Mouse (Mus musculus): ENCODE measurements around the gene Rdh16f2. TPM values are rescaled to one million over a fixed set of nuclear protein-coding genes. Genes with fewer than 3 reads are reported as not detected.
"Not testable (repeated sequence)": the region's sequence is repeated elsewhere in the genome, so short reads cannot be mapped to it uniquely, and the experiment has no call there.

Gene Rdh16f2
- polyA plus RNA-seq, 1 experiment = not detected

GRCm38 (mm10) chr10:127881041-127881440 is 14.8 kb downstream of the Rdh16f2 start:
- Histone ChIP-seq H3K79me2 (ENCODE audit: control insufficient read depth, insufficient read depth) (no peaks in the 10 kb centered on the region), H3K27me3 (ENCODE audit: control insufficient read depth, insufficient read depth, insufficient read length) (peaks cover 4% of the 10 kb centered on the region), H3K4me3 (ENCODE audit: insufficient read depth, poor library complexity, severe bottlenecking) (no peak overlapping the region), H3K79me3 (ENCODE audit: low read depth) (no peaks in the 10 kb centered on the region), H3K36me3 (ENCODE audit: control insufficient read depth, insufficient read depth) (no peaks in the 10 kb centered on the region), H3ac (ENCODE audit: control insufficient read depth, insufficient read length, low read depth) (no peak overlapping the region)
- TF ChIP-seq FOSL1 (IDR thresholded peaks at IDR 0.05; ENCODE audit: insufficient read depth, low read length, poor library complexity, severe bottlenecking) = no peak
- TF ChIP-seq MYOG (IDR thresholded peaks at IDR 0.05; ENCODE audit: control insufficient read depth, extremely low read depth, insufficient read length) = no peak
- no peak for TF ChIP-seq USF1 (IDR thresholded peaks at IDR 0.05; ENCODE audit: low read depth)
- no peak for TF ChIP-seq MYOD1 (IDR thresholded peaks at IDR 0.05; ENCODE audit: control insufficient read depth, insufficient read length, low read depth)
- TF ChIP-seq CTCF (IDR thresholded peaks at IDR 0.05; ENCODE audit: control insufficient read depth, insufficient read depth, insufficient read length) = no peak
- no peak for TF ChIP-seq CEBPB (IDR thresholded peaks at IDR 0.05; ENCODE audit: low read depth)
- no peak for TF ChIP-seq MAX (IDR thresholded peaks at IDR 0.05)

GRCm38 (mm10) chr10:127886551-127886950 is 20.3 kb downstream of the Rdh16f2 start:
- no peaks in the 10 kb centered on the region for H3K79me3 ChIP-seq (ENCODE audit: low read depth)
- no peaks in the 10 kb centered on the region for H3K79me2 ChIP-seq (ENCODE audit: control insufficient read depth, insufficient read depth)
- peaks cover 12% of the 10 kb centered on the region for H3K27me3 ChIP-seq (ENCODE audit: control insufficient read depth, insufficient read depth, insufficient read length)
- TF ChIP-seq MYOG (IDR thresholded peaks at IDR 0.05; ENCODE audit: control insufficient read depth, extremely low read depth, insufficient read length) = no peak
- TF ChIP-seq CTCF (IDR thresholded peaks at IDR 0.05; ENCODE audit: control insufficient read depth, insufficient read depth, insufficient read length) = no peak
- TF ChIP-seq USF1 (IDR thresholded peaks at IDR 0.05; ENCODE audit: low read depth) = no peak
- TF ChIP-seq FOSL1 (IDR thresholded peaks at IDR 0.05; ENCODE audit: insufficient read depth, low read length, poor library complexity, severe bottlenecking) = no peak
- TF ChIP-seq CEBPB (IDR thresholded peaks at IDR 0.05; ENCODE audit: low read depth) = no peak
- no peak for TF ChIP-seq MYOD1 (IDR thresholded peaks at IDR 0.05; ENCODE audit: control insufficient read depth, insufficient read length, low read depth)
- TF ChIP-seq MAX (IDR thresholded peaks at IDR 0.05) = no peak
- no peaks in the 10 kb centered on the region for H3K36me3 ChIP-seq (ENCODE audit: control insufficient read depth, insufficient read depth)
- H3K4me3 ChIP-seq (ENCODE audit: insufficient read depth, poor library complexity, severe bottlenecking) = no peak overlapping the region
- no peak overlapping the region for H3ac ChIP-seq (ENCODE audit: control insufficient read depth, insufficient read length, low read depth)

- H3ac ChIP-seq (ENCODE audit: control insufficient read depth, insufficient read length, low read depth) = no peak overlapping the region
- no peak for TF ChIP-seq CTCF (IDR thresholded peaks at IDR 0.05; ENCODE audit: control insufficient read depth, insufficient read depth, insufficient read length)
- TF ChIP-seq MYOD1 (IDR thresholded peaks at IDR 0.05; ENCODE audit: control insufficient read depth, insufficient read length, low read depth) = no peak
- TF ChIP-seq MAX (IDR thresholded peaks at IDR 0.05) = no peak
- TF ChIP-seq CEBPB (IDR thresholded peaks at IDR 0.05; ENCODE audit: low read depth) = no peak
- no peak for TF ChIP-seq MYOG (IDR thresholded peaks at IDR 0.05; ENCODE audit: control insufficient read depth, extremely low read depth, insufficient read length)
- TF ChIP-seq FOSL1 (IDR thresholded peaks at IDR 0.05; ENCODE audit: insufficient read depth, low read length, poor library complexity, severe bottlenecking) = no peak
- no peak for TF ChIP-seq USF1 (IDR thresholded peaks at IDR 0.05; ENCODE audit: low read depth)
- H3K79me2 ChIP-seq (ENCODE audit: control insufficient read depth, insufficient read depth) = no peaks in the 10 kb centered on the region
- H3K36me3 ChIP-seq (ENCODE audit: control insufficient read depth, insufficient read depth) = no peaks in the 10 kb centered on the region
- no peaks in the 10 kb centered on the region for H3K79me3 ChIP-seq (ENCODE audit: low read depth)
- H3K27me3 ChIP-seq (ENCODE audit: control insufficient read depth, insufficient read depth, insufficient read length) = peaks cover 17% of the 10 kb centered on the region
- H3K4me3 ChIP-seq (ENCODE audit: insufficient read depth, poor library complexity, severe bottlenecking) = no peak overlapping the region
Observed at GRCm38 (mm10) chr10:127886971-127887370, 20.7 kb downstream of the Rdh16f2 start.

DNA sequence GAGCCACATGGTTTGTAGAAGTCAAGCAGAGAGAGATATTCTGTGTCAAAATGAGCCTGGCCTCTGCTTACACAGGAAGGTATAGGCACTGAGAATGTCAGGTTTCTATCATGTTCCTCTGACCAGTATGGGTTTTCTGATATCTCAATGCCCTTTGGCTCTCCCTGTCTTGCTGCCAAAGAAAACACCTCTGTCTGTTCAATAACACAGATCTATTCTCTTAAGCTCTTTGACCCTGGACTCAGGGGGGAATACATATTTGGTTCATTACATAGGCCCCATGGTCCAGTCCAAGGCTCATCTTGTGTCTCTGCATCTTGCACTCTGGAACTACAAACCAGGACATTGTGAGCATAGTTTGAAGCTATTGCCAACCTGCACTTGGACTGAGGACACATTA is 22.3 kb downstream of the Rdh16f2 start, which contains the start of gene Rdh7:
Gene Rdh7 (minus strand): TSS at position 213 of the 400 bp plus-strand sequence.
- H3K36me3 ChIP-seq (ENCODE audit: control insufficient read depth, insufficient read depth) = no peaks in the 10 kb centered on the region
- no peaks in the 10 kb centered on the region for H3K79me3 ChIP-seq (ENCODE audit: low read depth)
- no peaks in the 10 kb centered on the region for H3K79me2 ChIP-seq (ENCODE audit: control insufficient read depth, insufficient read depth)
- TF ChIP-seq FOSL1 (IDR thresholded peaks at IDR 0.05; ENCODE audit: insufficient read depth, low read length, poor library complexity, severe bottlenecking) (no peak), MYOD1 (IDR thresholded peaks at IDR 0.05; ENCODE audit: control insufficient read depth, insufficient read length, low read depth) (no peak)
- no peak within 1 kb of the TSS for H3K4me3 ChIP-seq (ENCODE audit: insufficient read depth, poor library complexity, severe bottlenecking)
- H3ac ChIP-seq (ENCODE audit: control insufficient read depth, insufficient read length, low read depth) = no peak within 1 kb of the TSS
- peaks cover 19% of the 10 kb centered on the region for H3K27me3 ChIP-seq (ENCODE audit: control insufficient read depth, insufficient read depth, insufficient read length)

DNA sequence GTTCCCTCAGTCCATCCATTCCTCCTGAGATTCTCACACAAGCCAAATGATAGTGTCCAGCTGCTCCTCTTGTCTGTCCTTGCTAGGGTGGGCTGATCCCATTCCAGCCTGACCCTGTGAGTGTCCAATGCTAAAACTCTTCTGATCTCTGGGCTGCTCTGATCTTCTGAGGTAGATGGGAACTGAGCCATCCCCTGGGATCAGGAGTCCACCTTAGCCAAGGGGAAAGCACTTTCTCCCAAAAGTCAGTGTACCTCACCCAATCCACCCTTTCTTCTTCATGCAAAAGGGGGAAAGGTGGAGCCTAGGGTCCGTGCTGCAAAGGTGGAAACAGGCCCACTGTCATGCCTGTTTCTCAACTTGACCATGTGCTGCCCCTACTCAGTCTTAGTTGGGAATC is 25.2 kb downstream of the Rdh16f2 start:
- TF ChIP-seq USF1 (IDR thresholded peaks at IDR 0.05; ENCODE audit: low read depth) (no peak), MAX (IDR thresholded peaks at IDR 0.05) (no peak), CTCF (IDR thresholded peaks at IDR 0.05; ENCODE audit: control insufficient read depth, insufficient read depth, insufficient read length) (no peak), MYOD1 (IDR thresholded peaks at IDR 0.05; ENCODE audit: control insufficient read depth, insufficient read length, low read depth) (no peak), FOSL1 (IDR thresholded peaks at IDR 0.05; ENCODE audit: insufficient read depth, low read length, poor library complexity, severe bottlenecking) (no peak), MYOG (IDR thresholded peaks at IDR 0.05; ENCODE audit: control insufficient read depth, extremely low read depth, insufficient read length) (no peak), CEBPB (IDR thresholded peaks at IDR 0.05; ENCODE audit: low read depth) (no peak)
- no peak overlapping the region for H3K4me3 ChIP-seq (ENCODE audit: insufficient read depth, poor library complexity, severe bottlenecking)
- H3K79me3 ChIP-seq (ENCODE audit: low read depth) = no peaks in the 10 kb centered on the region
- H3ac ChIP-seq (ENCODE audit: control insufficient read depth, insufficient read length, low read depth) = no peak overlapping the region
- H3K79me2 ChIP-seq (ENCODE audit: control insufficient read depth, insufficient read depth) = no peaks in the 10 kb centered on the region
- H3K36me3 ChIP-seq (ENCODE audit: control insufficient read depth, insufficient read depth) = no peaks in the 10 kb centered on the region
- H3K27me3 ChIP-seq (ENCODE audit: control insufficient read depth, insufficient read depth, insufficient read length) = peaks cover 27% of the 10 kb centered on the region

DNA sequence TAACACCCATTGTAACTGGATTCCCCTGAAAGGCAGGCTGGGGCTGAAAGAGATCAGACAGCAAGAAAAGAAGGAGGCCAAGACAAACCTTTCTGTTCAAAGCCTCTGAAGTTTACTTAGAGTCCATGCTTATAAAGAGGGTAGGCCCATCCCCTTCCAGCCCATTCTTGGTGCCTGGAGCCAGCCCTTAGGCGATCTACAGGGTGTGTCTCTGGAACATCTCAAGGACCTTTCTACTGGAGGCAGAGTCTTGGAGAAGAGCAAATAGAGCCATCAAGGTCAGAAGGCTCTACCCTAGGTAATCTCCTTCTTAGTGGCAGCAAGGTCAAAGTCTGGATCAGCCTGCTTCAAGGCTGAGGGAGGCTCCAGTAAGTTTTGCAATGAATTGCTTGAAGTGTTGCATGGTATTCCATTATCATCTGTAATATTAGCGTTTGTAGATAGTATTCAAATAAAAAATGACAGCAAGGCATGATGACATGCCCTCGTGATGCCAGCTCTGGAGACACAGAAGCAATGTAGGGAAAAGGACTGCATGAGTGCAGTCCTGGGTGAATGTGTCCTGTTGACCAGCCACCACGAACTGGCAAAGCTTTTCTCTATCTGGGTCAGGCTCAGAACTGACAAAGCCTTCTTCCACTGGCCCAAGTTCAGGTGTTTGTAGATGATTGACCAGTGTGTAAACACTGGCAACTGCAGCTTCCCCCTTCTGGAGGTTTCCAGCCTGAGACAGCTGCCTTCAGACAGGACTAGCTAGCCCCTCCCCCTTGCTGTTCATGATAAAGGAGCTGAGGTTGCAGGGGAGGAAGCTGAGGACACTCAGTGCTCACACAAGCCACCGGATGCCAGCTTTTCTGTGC is 27.1 kb downstream of the Rdh16f2 start:
- H3K36me3 ChIP-seq (ENCODE audit: control insufficient read depth, insufficient read depth); H3K4me3 ChIP-seq (ENCODE audit: insufficient read depth, poor library complexity, severe bottlenecking); H3K79me3 ChIP-seq (ENCODE audit: low read depth); H3K79me2 ChIP-seq (ENCODE audit: control insufficient read depth, insufficient read depth); H3ac ChIP-seq (ENCODE audit: control insufficient read depth, insufficient read length, low read depth): not testable (repeated sequence)
- peaks cover 43% of the 10 kb centered on the region for H3K27me3 ChIP-seq (ENCODE audit: control insufficient read depth, insufficient read depth, insufficient read length)

All from C2C12 (cell line).